Mouse (Mus musculus) urinary bladder, adult 18-20 months (tissue): Measurements from ENCODE around the gene Dpep3.
"Not testable (repeated sequence)": the region's sequence is repeated elsewhere in the genome, so short reads cannot be mapped to it uniquely, and the experiment has no call there.

Source experiments
- DNase-seq, 2 experiments: peaks; one replicate each; pipeline ENCODE4 v3.0.0; 2022; ENCODE audit warnings: low spot score in 2 of 2, mixed read lengths in 2 of 2

Dpep3 gene

DNA sequence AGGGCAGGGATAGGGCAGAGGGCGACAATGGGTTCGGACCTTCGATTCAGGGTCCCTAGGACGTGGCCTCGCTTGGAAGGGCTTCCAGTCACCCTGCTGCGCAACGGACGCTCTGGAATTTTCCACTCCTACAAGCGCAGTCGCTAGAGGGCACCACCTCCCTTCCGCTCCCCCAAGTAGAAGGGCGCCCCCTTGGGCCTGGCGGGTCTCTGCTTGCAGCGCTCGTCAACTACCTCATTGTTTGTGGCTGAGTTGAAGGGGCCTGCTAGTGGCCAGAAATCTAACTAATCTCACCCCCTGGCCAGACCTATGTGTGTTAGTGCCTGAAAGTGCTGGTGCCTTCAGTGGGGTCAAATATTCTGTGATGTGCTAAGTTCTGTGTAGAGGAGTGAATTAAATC is at the start of gene Dpep3:
TSS of gene Dpep3 (minus strand) at position 105 of the 400 bp plus-strand sequence.
- no peak for DNase-seq

DNA sequence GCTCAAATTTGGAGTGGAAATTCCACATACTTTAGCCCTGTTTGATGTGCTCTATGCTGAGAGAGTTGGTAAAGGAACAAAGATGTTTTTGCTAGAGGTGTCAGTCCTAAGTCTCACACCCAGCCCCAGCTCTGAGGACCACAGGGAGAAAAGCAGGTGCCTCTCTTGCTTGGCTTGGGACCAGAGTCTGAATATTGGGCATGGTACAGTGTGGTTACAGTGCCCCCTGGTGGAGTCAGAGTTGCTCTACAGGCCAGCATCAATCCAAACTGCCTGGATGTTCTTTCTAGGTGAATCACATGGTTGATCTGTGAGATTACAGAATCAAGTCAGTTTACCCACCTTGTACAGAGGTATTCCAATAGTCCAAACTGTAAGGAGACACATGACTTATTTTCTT is 43.3 kb upstream of the Dpep3 start:
- DNase-seq: peak; percentile 52 to 62

DNA sequence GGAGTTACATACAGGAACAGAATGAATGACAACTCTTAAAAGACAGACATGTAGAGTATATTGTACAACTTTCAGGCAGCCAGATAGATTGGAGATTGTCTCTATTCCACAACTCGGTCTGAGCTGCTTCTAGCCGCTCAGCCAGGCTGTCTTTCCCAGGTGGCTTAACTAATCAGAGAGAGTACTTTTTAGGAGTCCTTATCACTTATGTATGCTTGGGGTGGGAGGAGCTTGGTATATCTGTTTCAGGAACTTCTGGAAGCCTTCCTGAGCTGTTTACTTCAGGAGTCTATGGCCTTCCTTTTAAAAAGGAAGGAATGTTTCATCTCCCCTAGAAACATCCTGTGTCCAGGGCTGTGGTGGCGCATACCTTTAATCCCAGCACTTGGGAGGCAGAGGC is 38.8 kb upstream of the Dpep3 start:
- no peak for DNase-seq

DNA sequence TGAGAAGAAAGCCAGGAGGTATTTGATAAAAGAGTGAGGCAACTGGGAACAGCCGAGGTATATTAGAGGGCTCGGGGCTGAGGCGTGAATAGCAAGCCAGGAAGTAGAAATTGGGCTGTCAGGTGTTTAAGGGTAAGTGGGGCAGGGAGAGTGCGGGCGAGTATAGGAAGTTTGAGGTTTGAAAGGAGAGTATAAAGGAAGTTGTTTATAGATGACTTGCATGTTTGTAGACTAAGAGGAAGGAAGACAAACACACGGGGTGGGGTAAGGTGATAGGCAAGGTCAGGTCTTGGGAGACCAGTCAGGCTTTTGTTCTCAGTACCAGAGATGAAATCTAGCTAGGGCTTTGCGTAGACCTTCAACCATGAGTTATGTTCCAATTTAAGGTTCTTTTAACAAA is 37.9 kb upstream of the Dpep3 start:
- no peak for DNase-seq

DNA sequence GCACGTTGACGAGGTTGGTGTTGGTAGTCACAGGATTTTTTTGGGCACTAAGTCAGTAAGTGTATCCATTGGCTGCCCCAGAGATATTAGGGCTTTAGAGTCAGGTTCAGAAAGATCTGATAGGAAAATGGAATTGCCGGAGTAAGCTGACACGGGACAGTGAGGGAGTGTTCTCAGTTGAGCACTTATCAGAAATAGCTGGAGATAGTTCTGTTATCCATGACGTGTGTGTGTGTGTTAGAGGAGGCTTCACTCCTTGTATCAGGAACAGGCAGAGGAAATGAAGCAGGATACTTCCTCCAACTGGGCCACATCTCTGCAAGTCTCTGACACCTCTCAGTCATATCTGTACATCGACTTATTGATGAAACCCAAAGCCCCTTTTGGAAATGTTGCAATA is 37.1 kb upstream of the Dpep3 start:
- no peak for DNase-seq

DNA sequence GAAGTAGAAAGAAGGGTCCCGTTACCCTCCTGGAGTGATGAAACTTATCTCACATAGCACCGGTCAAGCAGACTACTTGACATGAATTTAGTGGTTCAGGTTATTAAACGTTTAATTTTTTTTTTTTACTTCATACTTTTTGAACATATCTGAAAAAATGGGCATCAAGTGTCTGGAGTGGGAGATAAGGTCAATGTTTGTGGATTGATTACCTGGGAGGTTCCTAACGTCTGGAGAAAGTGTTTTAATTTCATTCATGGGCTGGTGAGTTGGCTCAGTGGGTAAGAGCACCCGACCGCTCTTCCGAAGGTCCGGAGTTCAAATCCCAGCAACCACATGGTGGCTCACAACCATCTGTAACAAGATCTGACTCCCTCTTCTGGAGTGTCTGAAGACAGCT is 33.0 kb upstream of the Dpep3 start:
- DNase-seq: not testable (repeated sequence)

DNA sequence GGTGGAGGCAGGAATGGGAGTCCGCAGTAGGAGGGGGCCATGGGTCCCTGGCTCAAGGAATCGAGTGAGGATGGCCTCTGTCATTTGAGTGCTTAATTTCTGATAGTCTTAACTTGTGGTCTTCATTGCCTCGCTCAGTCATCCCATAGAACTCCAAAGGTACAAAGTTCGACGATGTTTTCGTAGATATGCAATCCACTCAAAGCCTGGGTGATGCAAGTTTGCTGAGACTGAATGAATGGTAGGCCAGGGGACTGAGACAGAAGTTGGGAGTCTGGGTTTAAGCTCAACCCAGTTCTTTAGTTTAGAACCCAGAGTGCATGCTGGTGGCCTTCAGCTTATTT is 32.4 kb upstream of the Dpep3 start, which contains the start of gene Ddx28:
TSS of gene Ddx28 (minus strand) at position 240 of the 344 bp plus-strand sequence.
- no peak for DNase-seq

DNA sequence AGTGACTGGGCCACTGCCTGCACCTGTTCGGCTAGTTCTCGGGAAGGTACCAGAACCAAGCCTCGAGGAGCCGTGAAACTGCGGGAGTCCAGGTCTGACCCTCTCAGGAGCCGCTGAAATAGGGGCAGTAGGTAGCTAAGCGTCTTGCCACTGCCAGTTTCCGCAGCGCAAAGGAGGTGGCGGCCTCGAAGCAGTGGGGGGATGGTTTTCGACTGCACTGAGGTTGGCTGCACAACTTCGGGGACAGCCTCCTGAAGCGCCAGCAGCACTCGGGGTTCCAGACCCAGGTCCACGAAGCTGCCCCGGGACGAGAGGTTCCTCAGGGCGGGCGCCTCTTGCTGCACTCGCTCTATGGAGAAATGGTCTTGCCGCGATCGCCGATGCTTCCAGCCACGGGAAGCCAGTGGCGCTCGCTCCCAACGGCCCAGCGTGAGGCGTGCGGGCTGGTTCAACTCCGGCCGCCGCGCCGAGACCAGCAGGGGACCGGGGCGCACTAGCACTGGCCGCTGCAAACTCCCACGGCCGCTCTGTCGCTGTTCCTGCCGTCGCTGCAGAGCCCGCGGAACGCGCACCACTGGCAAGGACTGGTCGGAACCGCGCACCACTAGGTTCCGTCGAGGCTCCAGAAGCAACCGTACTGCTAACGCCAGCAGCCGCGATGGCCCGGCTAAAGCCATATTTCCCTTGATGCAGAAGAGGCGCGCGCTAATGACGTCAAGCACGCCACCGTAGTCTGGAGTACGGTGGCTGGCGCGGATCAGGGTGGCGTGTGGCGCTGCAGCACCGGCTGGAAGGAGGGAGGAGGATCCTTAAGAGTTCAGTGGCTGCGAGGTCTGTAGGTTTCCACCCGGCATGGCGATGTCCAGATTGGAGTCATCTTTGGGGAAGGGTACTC is 31.8 kb upstream of the Dpep3 start:
- peak; percentile 83 to 85 for DNase-seq

DNA sequence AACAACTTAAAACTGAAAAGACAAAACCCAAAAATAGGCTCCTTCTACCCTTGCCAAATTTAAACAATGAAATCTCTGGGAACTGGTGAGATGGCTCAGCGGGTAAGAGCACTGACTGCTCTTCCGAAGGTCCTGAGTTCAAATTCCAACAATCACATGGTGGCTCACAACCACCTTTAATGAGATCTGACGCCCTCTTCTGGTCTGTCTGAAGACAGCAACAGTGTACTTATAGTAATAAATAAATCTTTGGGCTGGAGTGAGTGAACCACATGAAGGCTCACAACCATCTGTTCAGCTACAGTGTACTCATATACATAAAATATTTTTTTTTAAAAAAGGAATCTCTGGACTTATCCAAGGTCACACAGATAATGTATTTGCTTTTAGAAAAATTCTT is 28.7 kb upstream of the Dpep3 start:
- DNase-seq: not testable (repeated sequence)

DNA sequence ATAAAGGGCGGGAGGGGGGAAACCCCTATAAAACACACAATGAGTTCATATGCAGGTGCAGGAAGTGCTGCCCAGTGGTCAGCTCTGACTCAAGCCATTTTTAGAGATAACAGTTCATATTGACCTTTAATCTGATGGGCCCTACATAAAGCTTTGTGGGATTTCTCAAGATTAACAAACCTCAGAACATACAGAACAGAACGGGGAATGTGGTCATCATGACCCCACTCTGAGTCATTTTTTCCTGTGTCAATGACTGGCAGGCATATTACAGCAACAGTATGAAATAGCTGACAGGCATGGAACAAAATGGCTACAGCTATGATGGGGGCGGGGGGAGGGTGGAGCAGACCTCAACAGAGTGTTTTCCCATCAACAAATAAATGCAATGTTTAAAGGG is 27.9 kb upstream of the Dpep3 start:
- no peak for DNase-seq

DNA sequence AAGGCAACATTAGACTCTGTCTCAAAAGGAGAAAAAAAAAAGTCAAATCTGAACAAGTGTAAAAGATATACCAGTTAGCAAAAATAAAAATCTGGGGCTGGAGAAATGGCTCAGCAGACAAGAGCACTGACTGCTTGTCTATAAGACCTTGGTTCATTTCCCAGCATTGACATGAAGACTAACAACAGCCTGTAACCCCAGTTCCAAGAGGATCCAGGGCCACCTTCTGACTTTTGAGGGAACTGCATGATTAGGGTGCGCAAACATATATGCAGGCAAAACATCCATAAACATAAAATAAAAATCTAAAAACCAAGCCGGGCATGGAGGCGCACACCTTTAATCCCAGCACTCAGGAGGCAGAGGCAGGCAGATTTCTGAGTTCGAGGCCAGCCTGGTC is 27.2 kb upstream of the Dpep3 start:
- no peak for DNase-seq

DNA sequence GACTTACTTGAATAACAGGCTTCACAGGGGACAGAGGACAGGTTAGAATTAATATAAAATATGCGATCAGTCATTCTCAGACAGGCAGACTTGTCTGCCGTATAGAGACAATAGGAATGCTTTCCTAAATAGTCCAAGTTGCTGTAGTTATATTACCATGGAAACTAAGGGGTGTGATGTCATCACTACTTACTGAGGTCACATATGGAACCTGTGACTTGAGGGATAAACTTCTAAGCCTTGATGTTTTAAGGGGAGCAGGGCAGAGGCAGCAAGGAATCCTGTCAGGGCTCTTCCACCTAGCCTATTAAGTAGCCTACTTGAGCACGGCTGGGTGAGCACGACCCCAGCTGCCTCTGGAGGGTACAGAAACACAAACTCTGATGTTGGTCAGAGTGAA is 26.6 kb upstream of the Dpep3 start, which contains the start of gene Dpep2nb:
TSS of gene Dpep2nb (minus strand) at position 101 of the 400 bp plus-strand sequence.
- no peak for DNase-seq

DNA sequence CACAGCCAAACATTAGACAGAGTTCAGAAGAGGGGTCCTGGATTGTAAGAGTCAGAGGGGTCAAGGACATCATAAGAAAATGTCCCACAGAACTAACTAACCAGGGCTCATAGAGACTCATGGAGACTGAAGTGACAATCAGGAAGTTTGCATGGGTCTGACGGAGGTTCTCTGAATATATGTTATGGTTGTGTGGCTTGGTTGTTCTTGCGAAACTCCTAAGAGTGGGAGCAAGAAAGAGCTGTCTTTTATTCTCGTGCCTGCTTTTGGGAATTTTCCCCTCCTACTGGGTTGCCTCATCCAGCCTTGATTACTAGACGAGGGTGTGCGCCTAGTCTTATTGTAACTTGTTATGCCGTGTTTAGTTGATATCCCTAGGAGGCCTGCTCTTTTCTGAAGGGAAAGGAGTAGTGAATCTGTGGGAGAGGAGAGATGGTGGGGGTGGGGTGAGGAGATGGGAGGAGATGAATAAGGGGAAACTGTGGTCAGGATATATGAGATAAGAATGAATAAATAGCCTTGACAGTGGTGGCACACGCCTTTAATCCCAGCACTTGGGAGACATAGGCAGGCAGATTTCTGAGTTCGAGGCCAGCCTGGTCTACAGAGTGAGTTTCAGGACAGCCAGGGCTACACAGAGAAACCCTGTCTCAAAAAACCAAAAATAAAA is 25.4 kb upstream of the Dpep3 start:
- DNase-seq: no peak

DNA sequence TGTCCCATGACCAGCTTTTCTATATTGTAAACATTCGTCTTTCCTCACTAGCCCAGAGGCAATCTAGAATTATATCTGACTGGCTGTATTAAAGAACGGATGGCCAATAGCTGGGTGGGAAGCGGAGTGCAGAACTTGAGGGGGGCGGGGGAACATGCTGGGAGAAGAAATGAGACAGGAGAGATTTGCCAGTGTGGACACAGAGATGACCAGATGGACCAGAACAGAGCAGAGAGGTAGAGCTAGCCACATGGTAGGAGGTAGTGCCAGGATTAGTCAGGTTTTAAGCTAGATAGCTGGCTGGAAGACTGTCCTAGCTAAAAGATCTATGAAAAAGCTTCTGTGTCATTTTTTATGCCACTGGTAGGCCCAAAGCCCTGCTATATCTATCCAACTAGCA is 22.7 kb upstream of the Dpep3 start:
- no peak for DNase-seq

DNA sequence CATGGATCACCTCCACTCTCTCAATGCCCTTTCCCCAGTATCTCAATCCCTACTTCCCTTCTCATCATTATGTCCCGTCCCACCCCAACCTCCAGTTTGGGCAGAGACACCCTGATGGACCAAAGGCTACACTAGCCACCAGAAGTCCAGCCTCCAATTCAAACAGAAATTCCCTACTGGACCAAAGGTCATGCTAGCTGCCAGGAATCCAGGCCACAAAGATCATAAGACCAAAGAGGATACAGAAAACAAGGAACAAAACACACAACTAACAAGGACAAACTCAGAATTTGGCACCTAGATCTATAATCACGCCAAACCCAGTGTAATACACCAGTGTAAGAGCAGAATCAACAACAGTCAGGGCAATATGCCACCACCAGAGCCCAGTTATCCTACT is 19.7 kb upstream of the Dpep3 start:
- no peak for DNase-seq

DNA sequence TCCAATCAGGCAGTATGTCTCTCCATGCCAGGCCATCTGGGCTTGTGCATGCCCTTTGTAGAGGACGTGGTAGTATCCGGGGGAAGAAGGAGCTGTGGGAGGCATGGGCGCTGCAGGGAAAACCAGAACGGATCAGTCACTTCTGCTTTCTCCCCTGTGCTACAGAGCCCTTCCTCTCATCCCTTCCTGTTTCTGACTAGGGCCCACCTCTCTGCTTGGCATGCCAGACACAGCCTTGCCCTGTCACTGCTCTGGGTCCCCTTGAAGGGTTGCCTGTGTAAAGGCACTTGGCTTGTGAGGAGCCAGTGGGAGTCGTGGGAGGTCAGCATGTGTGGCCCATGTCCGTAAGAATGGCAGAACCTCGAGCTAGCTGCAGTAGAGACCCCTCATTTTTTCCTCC is 17.1 kb upstream of the Dpep3 start:
- no peak for DNase-seq

DNA sequence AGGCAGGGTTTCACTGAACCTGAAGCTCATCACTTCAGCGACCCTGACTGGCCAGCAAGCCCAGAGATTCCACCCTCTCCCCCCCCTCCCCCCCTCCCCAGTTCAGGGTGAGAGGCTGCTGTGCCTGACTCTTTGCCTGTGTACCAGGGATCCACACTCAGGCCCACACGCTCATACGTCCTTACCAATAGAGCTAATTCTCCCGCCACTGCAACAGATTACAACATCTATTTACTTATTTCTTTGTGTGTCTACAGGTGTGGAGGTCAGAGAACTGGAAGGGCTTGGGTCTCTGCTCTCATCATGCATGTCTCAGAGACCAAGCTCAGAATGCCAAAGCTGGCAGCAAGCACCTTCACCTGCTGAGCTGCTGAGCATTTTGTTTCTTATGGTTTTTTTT is 14.0 kb upstream of the Dpep3 start:
- no peak for DNase-seq

DNA sequence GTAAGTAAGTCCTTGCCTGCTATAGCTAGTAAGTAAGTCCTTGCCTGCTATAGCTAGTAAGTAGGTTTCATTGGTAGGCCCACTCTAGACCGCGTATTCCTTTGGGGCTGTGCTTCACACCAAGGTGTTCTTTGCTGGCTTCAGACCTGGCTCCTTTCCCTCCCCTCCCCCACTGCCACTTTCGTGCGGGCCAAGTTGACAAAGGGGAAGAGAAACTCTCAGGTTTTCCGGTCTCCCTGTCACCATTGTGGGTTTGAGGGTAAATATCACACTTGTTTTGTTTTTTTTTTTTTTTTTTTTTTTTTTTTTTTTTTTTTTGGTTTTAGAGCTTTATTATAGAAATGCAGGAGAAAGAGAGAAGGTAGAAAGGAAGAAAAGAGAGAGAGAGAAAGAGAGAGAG is 13.3 kb upstream of the Dpep3 start:
- DNase-seq: no peak

DNA sequence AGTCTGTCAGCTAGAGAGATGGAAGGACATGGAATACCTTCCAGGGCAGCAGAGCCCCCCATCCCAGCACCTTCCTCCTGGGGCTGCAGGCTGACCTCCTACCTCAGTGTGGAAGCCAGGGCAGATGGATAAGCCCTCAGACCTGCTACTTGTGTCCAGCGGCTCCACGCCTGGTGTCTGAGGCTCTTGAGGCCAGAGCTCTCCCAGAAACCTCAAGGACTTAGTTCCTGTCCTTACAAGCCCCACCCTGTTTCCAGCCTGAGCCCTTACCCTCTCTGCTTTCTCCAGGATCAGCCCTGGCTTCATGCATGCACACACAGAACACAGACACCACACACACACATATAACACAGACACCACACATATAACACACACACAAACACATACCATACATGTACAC is 12.3 kb upstream of the Dpep3 start:
- no peak for DNase-seq

DNA sequence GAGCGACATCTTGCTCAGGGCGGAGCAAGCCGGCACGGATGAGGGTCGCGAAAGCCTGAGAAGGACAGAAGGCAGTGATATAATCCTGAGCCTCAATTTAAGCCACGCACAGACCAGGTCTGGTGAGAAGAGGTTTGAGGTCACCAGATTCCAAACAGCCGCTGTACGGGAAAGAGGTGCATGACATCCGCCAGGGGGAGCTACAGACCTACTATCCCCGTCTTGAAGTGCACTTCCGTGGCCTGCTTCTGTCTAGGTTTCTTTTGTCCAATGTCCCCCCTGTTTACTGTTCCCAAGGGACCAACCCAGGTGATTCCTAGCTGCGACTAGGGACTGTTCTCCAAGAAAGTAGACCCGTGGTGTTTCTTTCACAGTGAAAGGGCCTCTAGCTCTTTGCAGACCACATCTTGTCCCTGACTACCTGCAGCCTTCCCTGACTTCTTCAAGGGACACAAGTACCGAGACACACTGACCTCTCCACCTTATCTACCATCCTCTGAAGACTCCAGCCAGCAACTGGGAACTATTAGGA is 11.7 kb upstream of the Dpep3 start, which contains the start of gene Dus2:
TSS of gene Dus2 (plus strand) at position 482 of the 532 bp plus-strand sequence.
- peak; percentile 76 to 78 for DNase-seq

DNA sequence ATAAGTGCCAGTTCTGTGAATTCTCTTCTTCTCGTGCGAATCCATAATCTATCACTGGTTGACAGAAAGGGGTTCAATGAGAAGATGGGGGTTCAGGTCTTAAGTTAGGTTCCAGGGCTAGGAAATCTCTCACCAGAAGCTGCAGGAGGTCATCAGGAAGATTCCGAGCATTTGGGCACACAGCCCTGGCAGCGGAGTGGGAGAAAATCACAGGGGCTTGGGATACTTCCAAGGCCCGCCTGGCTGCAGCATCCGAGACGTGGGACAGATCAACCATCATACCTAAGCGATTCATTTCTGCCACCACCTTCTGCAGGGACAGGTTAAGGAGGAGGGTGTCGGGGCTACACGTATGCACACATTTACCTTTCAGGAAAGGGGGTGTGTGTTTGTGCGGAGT is 9.3 kb upstream of the Dpep3 start:
- no peak for DNase-seq

DNA sequence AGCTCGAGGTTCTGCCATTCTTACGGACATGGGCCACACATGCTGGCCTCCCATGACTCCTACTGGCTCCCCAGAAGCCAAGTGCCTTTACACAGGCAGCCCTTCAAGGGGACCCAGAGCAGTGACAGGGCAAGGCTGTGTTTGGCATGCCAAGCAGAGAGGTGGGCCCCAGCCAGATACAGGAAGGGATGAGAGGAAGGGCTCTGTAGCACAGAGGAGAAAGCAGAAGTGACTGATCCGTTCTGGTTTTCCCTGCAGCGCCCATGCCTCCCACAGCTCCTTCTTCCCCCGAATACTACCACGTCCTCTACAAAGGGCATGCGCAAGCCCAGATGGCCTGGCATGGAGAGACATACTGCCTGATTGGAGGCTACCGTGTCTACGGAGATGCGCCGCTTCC is 4.2 kb upstream of the Dpep3 start:
- not testable (repeated sequence) for DNase-seq

DNA sequence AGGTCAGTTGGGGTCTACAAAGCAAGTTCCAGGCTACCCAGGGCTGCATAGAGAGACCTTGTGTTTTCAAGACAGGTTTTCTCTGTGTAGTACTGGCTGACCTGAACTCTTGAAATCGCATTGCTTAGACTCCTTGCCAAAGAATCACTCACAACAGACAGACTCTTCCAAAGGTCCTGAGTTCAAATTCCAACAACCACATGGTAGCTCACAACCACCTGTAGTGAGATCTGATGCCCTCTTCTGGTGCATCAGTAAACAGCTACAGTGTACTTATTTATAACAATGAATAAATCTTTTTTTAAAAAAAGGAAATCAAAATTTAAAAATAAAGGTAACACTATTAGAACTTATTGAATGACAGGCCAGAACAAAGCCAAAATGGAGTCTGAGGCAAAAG is 1.9 kb upstream of the Dpep3 start:
- DNase-seq: no peak
